Mouse (Mus musculus) spleen, postnatal 14 days (tissue): ENCODE results near the gene Astn2.
"Not testable (repeated sequence)": the region's sequence is repeated elsewhere in the genome, so short reads cannot be mapped to it uniquely, and the experiment has no call there.

Source experiments
- DNase-seq, 2 experiments: peaks; one replicate each; pipeline ENCODE4 v3.0.0; 2021 to 2022; ENCODE audit warnings: low spot score in 2 of 2

Gene Astn2

GRCm38 (mm10) chr4:65758174-65758874, 646.1 kb downstream of the Astn2 start:
- DNase-seq, result no peak

- DNase-seq, result no peak
Observed at GRCm38 (mm10) chr4:65752941-65753340, 651.5 kb downstream of the Astn2 start.

DNA sequence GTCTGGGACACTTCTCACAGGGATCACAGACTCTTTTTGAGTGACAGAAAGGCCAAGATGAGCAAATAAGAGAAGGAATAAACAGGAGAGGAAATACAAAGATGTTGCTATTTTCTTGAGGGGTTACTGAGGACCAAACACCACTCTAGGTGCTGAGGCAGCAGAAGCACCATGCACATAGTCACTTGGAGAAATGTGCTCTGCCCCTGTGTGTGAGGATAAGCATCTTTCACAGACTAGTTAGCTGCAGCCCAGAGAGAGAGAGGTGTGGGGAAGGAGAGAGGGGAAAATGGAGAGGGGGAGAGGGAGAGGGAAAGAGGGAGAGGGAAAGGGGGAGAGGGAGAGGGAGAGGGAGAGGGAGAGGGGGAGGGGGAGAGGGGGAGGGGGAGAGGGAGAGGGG, 659.6 kb downstream of the Astn2 start:
- DNase-seq, result no peak

GRCm38 (mm10) chr4:65744088-65744610, 660.3 kb downstream of the Astn2 start:
- no peak for DNase-seq

DNA sequence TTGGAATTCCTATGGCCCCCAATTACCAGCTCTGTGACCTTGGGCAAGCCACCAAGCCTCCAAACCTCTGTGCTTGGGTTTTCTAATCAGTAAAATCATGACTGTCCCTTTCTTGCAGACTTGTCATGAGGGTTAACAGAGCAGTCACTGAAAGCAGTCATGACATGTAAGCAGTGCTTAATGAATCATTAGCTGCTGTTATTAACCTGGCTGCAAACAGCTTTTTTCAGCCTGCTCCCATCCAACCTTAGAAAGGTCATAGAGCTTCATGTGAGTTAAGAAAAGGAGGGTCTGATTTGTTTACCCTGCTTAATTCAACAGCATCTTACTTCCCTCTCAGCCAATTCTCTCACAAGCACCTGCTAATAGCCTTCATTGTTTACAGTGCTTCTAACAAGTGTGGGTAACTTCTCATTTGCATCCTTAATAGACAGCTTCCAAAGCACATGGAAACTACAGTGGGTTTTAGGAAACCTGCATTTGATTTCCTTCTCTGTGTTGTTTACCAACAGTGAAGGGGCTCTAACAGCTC, 661.2 kb downstream of the Astn2 start:
- no peak for DNase-seq

- no peak for DNase-seq
Observed at GRCm38 (mm10) chr4:65724414-65724813, 680.0 kb downstream of the Astn2 start.

DNA sequence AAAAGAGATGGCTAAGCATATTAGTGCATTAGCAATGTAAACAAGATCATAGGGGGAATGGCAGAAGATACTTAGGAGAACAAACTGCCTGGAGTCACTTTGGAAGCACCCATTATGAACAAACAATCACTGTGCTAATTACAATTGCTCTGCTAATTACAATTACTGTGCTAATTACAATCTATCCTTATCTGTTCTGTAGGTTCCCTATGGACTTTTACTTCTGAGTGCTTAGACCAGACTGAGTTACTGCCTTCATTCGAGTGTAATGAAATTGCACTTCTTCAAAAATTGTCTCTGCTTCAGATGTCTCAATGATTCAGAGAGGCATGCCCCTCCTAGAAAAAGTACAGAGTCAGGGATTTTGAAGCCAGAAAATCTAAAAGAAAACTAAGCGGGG, 684.8 kb downstream of the Astn2 start:
- DNase-seq, result no peak

- DNase-seq, result no peak
Observed at GRCm38 (mm10) chr4:65717899-65718298, 686.5 kb downstream of the Astn2 start.

- no peak for DNase-seq
Observed at GRCm38 (mm10) chr4:65716086-65716485, 688.3 kb downstream of the Astn2 start.

DNA sequence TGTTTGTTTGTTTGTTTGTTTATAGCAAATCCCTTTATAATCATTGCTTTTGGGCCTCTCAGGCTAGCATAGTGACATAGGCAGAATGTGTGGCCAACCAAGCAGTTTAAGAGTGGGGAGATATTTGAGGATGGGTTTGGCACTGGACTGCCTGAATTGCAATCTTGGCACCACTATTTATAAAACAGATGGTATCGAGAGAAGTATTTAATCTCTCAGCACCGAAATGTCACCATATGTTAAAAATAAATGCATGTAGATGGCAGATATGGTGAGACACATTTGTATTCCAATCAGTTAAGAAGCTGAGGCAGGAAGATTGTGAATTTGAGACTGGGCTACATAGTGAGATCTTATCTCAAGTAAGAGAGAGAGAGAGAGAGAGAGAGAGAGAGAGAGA, 692.7 kb downstream of the Astn2 start:
- no peak for DNase-seq

DNA sequence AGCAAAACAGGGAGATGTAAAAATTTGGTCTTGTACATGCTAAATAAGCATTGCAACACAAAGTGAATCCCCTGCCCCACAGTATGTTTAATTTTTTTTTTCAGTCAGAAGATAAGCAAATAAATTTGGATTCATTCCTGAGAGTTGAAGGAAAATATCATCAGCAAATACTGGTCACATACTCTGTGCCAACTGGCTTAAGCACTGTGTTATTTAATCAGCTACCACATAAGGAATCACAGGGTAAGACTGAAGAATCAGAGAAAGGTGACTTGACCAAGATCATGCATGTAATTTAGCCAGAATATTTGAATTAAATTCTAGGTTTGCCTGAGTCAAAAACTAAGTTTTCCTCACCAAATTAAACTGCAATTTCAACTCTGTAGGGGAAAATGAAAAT, 693.8 kb downstream of the Astn2 start:
- no peak for DNase-seq

DNA sequence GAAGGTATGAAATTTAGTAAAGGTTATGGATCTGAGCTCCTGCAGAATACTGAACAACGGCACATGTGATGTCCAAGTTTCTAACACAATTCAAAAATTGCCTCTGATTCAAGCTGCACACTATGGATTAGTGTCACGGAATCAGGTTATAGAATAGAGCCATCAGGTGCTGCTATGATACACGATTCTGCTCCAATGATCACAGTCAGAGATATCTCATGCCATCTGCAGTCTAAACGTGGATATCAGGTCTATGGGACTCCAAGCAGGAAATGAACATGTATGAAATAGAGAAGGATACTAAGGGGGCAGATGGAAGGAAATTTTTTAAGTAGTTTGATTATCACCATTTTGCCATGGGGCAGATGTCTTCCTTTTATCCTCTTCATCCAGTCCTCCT, 702.6 kb downstream of the Astn2 start:
- DNase-seq, result no peak

DNA sequence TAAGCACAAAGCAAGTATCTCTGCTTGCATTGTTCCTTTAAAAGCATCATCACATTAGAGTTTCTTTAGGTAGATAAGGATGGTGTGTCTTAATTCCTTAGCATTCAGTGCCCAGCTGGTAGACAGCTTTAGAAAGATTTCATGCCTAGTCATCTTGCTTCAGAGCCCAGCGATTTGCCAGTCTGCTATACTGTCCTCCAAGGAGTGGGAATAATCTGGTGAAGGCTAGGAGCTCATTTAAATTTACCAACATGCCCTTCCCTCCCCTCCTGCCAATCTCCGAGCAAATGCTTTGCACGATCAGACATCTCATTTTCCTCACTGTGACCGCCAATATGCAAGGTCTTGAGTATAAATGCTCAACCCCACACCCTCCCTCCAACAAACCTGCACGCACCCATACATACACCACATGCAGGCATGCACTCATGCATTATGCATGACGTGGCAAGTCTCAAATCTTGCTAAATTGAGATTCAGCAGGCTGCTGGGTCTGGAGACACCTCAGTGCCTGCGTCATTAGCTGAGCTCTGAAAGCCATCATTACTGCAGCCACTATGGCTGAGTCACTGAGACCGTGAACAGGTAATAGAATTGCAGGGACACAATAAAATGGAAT, 704.6 kb downstream of the Astn2 start:
- no peak for DNase-seq

- no peak for DNase-seq
Observed at GRCm38 (mm10) chr4:65695241-65695640, 709.2 kb downstream of the Astn2 start.

DNA sequence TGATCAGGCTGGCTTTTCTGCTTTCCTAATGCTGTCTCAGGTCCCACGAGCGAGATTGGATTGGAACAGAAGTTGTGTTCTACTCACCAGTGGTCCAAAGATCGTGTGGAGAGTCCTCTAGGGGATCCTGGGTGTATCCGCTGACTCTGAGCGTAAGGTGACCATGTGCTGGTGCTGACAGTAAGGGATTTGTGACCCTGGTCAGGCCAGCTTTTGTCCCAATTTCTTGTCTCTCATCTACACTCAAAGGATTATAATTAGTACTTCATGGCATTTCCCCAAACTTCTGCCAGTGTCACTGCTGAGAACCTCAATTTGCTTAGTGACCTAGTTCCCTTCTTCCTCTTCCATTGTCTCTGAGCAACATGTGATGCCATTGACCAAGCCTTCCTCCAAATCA, 710.4 kb downstream of the Astn2 start:
- DNase-seq, result no peak

- DNase-seq, result no peak
Observed at GRCm38 (mm10) chr4:65687006-65687723, 717.2 kb downstream of the Astn2 start.

DNA sequence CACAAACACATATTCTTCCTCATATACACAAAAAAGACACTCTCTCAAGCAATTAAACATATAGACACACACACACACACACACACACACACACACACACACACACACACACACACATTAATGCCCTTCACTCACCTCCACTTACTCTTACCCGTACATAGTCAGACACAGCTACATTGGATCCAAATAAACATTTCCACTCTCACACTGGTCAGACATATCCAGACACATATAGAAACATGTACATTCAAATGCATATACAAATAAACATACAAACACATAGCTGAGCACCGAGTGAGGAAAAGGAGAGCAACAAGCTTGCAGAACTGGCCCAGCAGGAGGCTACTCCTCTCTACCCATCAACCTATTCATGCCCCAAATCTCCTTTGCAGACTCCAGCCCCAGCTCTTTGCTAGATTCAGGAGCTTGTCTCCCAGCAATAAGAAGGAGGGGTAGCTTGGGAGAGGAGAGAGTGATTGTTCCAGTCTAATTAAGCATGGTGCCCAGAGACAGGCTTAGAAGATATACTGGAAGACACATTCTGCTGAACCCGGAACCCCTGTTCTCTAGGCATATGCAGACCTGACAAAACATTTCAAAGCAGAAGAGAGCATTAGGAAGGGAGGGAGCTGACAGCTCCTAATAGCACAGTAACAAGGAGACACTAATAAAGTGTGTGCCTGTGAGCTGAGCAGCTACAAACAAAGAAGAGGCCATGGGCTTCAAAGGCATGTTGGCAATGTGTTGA, 718.0 kb downstream of the Astn2 start:
- DNase-seq, result no peak

GRCm38 (mm10) chr4:65684401-65684800, 720.0 kb downstream of the Astn2 start:
- no peak for DNase-seq

- DNase-seq, result not testable (repeated sequence)
Observed at GRCm38 (mm10) chr4:65679786-65680185, 724.6 kb downstream of the Astn2 start.

GRCm38 (mm10) chr4:65678929-65679328, 725.5 kb downstream of the Astn2 start:
- DNase-seq, result no peak

- no peak for DNase-seq
Observed at GRCm38 (mm10) chr4:65678495-65678894, 725.9 kb downstream of the Astn2 start.
